Mouse (Mus musculus) thymus, postnatal 14 days (tissue): Measurements from ENCODE around the gene Olfr105-ps.

ENCODE experiments used
- DNase-seq: peaks from one replicate; pipeline ENCODE4 v3.0.0; 2021

Olfr105-ps gene

GRCm38 (mm10) chr17:37378733-37379132 lies at the start of gene Olfr105-ps:
Olfr105-ps (plus strand) TSS chr17:37379033.
- DNase-seq: no peak

GRCm38 (mm10) chr17:37339598-37339997 lies 39.2 kb upstream of the Olfr105-ps start, which contains the start of gene Olfr103:
Olfr103 (minus strand) TSS chr17:37339698.
- DNase-seq: no peak

GRCm38 (mm10) chr17:37359282-37359681 lies 19.6 kb upstream of the Olfr105-ps start, which contains the start of gene Olfr104-ps:
Olfr104-ps (plus strand) TSS chr17:37359582.
- no peak for DNase-seq

- no peak for DNase-seq
Measured at GRCm38 (mm10) chr17:37390093-37390492, 11.3 kb downstream of the Olfr105-ps start, which contains the start of gene Olfr106-ps. Olfr106-ps (plus strand) TSS chr17:37390393.

- no peak for DNase-seq
Measured at GRCm38 (mm10) chr17:37398926-37399325, 20.1 kb downstream of the Olfr105-ps start, which contains the start of gene Olfr107. Olfr107 (plus strand) TSS chr17:37399226.

- DNase-seq: no peak
Measured at GRCm38 (mm10) chr17:37413380-37413779, 34.5 kb downstream of the Olfr105-ps start.
